7 mouse cellular contexts compared by ENCODE assay signal in genomic region chr12:71014845-71015362, GRCm38 (mm10). TPM values are rescaled to one million over a fixed set of nuclear protein-coding genes. Genes with fewer than 3 reads are reported as not detected.
A peak's percentile ranks its signal among the peaks of the same experiment; 100 is the strongest.
DNase-seq lines count a peak whose midpoint lies in the region; ATAC-seq and TF ChIP-seq lines count a peak whose summit lies in the region.

No protein-coding gene starts in this region.

- 2% methylated on average over 32 of the region's 32 CpGs for WGBS in lung, adult 2 months
- WGBS in bone marrow, adult 2 months: under 1% methylated on average over 32 of the region's 32 CpGs
- under 1% methylated on average over 16 of the region's 32 CpGs for WGBS in forebrain, embryonic 13.5 days
- under 1% methylated on average over 29 of the region's 32 CpGs for WGBS in limb, embryonic 12.5 days

- no peak for TF ChIP-seq CTCF in lung, adult 2 months (IDR thresholded peaks at IDR 0.05; ENCODE audit: insufficient read depth, low read length)
- TF ChIP-seq CTCF in bone marrow, adult 2 months (IDR thresholded peaks at IDR 0.05; ENCODE audit: control insufficient read depth, insufficient read depth, low read length): no peak

- no peak for TF ChIP-seq POLR2A in lung, adult 2 months (IDR thresholded peaks at IDR 0.05; ENCODE audit: borderline replicate concordance, extremely low read depth, low read depth, low read length)
- TF ChIP-seq POLR2A in bone marrow, adult 2 months (IDR thresholded peaks at IDR 0.05; ENCODE audit: borderline replicate concordance, control insufficient read depth, low read depth, low read length): no peak

- no peaks in the 10 kb centered on the region for H3K9me3 ChIP-seq in forebrain, embryonic 13.5 days (replicated peaks)
- no peaks in the 10 kb centered on the region for H3K9me3 ChIP-seq in limb, embryonic 12.5 days

- peak overlapping the region; percentile 83 for H3K4me2 ChIP-seq in forebrain, embryonic 13.5 days
- H3K4me2 ChIP-seq in limb, embryonic 12.5 days: peak overlapping the region; percentile 74

- peak overlapping the region; percentile 83 for H3K9ac ChIP-seq in forebrain, embryonic 13.5 days
- H3K9ac ChIP-seq in limb, embryonic 12.5 days (replicated peaks): peak overlapping the region; percentile 84

- H3K4me1 ChIP-seq in lung, adult 2 months (ENCODE audit: control insufficient read depth, insufficient read depth, low read length): peaks cover 13% of the 10 kb centered on the region
- H3K4me1 ChIP-seq in bone marrow, adult 2 months (ENCODE audit: control insufficient read depth, insufficient read depth, low read length): no peaks in the 10 kb centered on the region; the same call in 1 of the 2 replicates
- peaks cover 34% of the 10 kb centered on the region for H3K4me1 ChIP-seq in forebrain, embryonic 13.5 days
- H3K4me1 ChIP-seq in limb, embryonic 12.5 days (replicated peaks): peaks cover 17% of the 10 kb centered on the region; the same call in 1 of the 2 replicates

- H3K27ac ChIP-seq in bone marrow, adult 2 months (ENCODE audit: control insufficient read depth, insufficient read depth, low read depth, low read length, poor library complexity): peak overlapping the region; percentile 97
- H3K27ac ChIP-seq in forebrain, embryonic 13.5 days: peak overlapping the region; percentile 97
- peak overlapping the region; percentile 98 for H3K27ac ChIP-seq in limb, embryonic 12.5 days

- DNase-seq in lung, adult 2 months: no peak
- DNase-seq in lung, postnatal 14 days: no peak
- DNase-seq in ovary, adult 18-20 months (ENCODE audit: low spot score): no peak

- peak overlapping the region; percentile 99 for H3K4me3 ChIP-seq in lung, adult 2 months (replicated peaks; ENCODE audit: extremely low read depth, low read depth, low read length)
- peak overlapping the region; percentile 92 for H3K4me3 ChIP-seq in bone marrow, adult 2 months (replicated peaks; ENCODE audit: control insufficient read depth, low read depth, low read length)
- H3K4me3 ChIP-seq in forebrain, embryonic 13.5 days: peak overlapping the region; percentile 98
- H3K4me3 ChIP-seq in limb, embryonic 12.5 days (replicated peaks): peak overlapping the region; percentile 98

- no peak for ATAC-seq in forebrain, embryonic 13.5 days
- no peak; the same call in 1 of the 2 replicates for ATAC-seq in limb, embryonic 12.5 days (ENCODE audit: insufficient number of reproducible peaks, insufficient read depth, low FRiP score, low TSS enrichment, low read depth)
- ATAC-seq in monocyte, adult 5-6 weeks (replicated peaks; ENCODE audit: insufficient number of reproducible peaks, low FRiP score, low TSS enrichment, poor library complexity, severe bottlenecking): peak; percentile 16; the same call in 1 of the 2 replicates

- no peaks in the 10 kb centered on the region for H3K27me3 ChIP-seq in forebrain, embryonic 13.5 days
- no peaks in the 10 kb centered on the region for H3K27me3 ChIP-seq in limb, embryonic 12.5 days

- H3K36me3 ChIP-seq in forebrain, embryonic 13.5 days (ENCODE audit: poor library complexity, severe bottlenecking): peaks cover 24% of the 10 kb centered on the region
- peaks cover 28% of the 10 kb centered on the region for H3K36me3 ChIP-seq in limb, embryonic 12.5 days

RNA-seq across cellular contexts. Expression of gene Arid4a, which starts 0.9 kb away (rescaled TPM):
- 4.1 and 5.4 TPM in 2 replicates for polyA plus RNA-seq in lung, adult 2 months (2012; rRNA removed)
- 36.2 and 58.7 TPM in 2 replicates for polyA plus RNA-seq in bone marrow, adult 2 months (2011; ENCODE audit: insufficient read depth, insufficient read length, low replicate concordance, missing spikeins)
- 51.1 and 52.0 TPM in 2 replicates for polyA plus RNA-seq in forebrain, embryonic 13.5 days (2015; fragmentation: Nextera tagmentation; extraction: Ambion mirVana)
- 36.3 and 39.3 TPM in 2 replicates for polyA plus RNA-seq in limb, embryonic 12.5 days (2016; fragmentation: Nextera tagmentation; extraction: Ambion mirVana)
- 91.2 to 156 TPM (median 106 TPM) in 3 replicates for total RNA-seq in monocyte, adult 5-6 weeks (2017)

RNA-seq across cellular contexts. Expression of gene Psma3, which starts 40.5 kb away (rescaled TPM):
- polyA plus RNA-seq in lung, adult 2 months (2012; rRNA removed): 14.9 and 30.0 TPM in 2 replicates
- 142 and 186 TPM in 2 replicates for polyA plus RNA-seq in bone marrow, adult 2 months (2011; ENCODE audit: insufficient read depth, insufficient read length, low replicate concordance, missing spikeins)
- polyA plus RNA-seq in forebrain, embryonic 13.5 days (2015; fragmentation: Nextera tagmentation; extraction: Ambion mirVana): 640 and 646 TPM in 2 replicates
- polyA plus RNA-seq in limb, embryonic 12.5 days (2016; fragmentation: Nextera tagmentation; extraction: Ambion mirVana): 611 and 672 TPM in 2 replicates
- 262 to 390 TPM (median 305 TPM) in 3 replicates for total RNA-seq in monocyte, adult 5-6 weeks (2017)
